Mouse (Mus musculus) testis, adult 2 months (tissue): Measurements from ENCODE around the gene Zfp467.

Source experiments
- CTCF ChIP-seq: fragments of 200-500 bp; IDR thresholded peaks from 2 replicates; pipeline ENCODE4 v1.5.1; 2012; ENCODE audit warnings: low read depth, mild to moderate bottlenecking, inconsistent platforms, low read length, moderate library complexity; ENCODE audit not compliant: control insufficient read depth, insufficient read depth, insufficient replicate concordance
- POLR2A ChIP-seq: fragments of 200-500 bp; IDR thresholded peaks from 2 replicates; pipeline ENCODE4 v1.6.1; 2012; ENCODE audit warnings: low read depth, mild to moderate bottlenecking, inconsistent platforms, low read length, moderate library complexity; ENCODE audit not compliant: control insufficient read depth

DNA sequence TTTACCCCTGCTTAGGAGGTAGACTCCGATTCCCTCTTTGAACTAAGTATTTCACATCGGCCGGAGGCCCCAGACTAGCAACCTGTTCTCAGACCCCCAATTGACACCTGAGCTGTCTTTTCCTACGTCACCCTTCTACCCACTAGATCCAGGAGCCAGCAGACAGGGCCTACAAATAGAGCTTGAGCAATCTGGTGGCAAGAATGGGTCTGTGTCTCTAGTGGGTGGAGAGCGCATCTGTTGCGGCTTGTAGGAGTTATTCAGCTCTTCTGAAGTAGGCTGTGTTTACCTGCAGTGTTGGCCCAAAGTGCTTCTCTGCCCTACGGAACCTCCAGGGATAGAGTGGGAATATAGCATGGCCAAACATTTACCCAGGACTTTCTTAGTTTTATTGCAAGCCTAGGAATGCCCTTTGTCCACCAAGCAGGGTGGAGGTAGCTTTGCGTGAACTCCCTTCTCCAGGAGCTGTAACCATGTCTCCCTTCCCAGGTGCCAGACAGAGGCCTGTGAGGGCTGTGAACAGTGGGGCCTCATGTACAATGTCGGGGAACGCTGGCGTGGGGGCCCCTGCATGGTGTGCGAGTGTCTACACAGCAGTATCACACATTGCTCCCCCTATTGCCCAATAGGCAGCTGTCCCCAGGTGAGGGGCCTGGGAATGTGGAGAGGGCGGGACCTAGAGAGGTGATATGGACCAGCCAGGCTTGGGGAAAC lies 19.5 kb upstream of the Zfp467 start:
- TF ChIP-seq CTCF = no peak
- no peak for TF ChIP-seq POLR2A
